Mouse (Mus musculus) left cerebral cortex, postnatal 25 days (tissue): ENCODE results near the gene Oasl1. TPM values are rescaled to one million over a fixed set of nuclear protein-coding genes. Genes with fewer than 3 reads are reported as not detected.

Experiments used
- DNase-seq, 2 experiments: peaks; one replicate each; pipeline ENCODE4 v3.0.0; 2022; ENCODE audit warnings: low spot score in 2 of 2, mixed read lengths in 1 of 2
- intact Hi-C: fragments of 180-260 bp; cut with DNase I; formaldehyde crosslinking; loops from one replicate; pipeline ENCODE4 v1.15.1; 2025
- total RNA-seq, 2 experiments: library from RNA; stranded (reverse); gene quantifications; 2 replicates each; pipeline ENCODE4 v1.2.3; 2021

Oasl1 gene
- total RNA-seq, 2 experiments from 2014 or later, result 0.50 TPM; not detected in 1

DNA sequence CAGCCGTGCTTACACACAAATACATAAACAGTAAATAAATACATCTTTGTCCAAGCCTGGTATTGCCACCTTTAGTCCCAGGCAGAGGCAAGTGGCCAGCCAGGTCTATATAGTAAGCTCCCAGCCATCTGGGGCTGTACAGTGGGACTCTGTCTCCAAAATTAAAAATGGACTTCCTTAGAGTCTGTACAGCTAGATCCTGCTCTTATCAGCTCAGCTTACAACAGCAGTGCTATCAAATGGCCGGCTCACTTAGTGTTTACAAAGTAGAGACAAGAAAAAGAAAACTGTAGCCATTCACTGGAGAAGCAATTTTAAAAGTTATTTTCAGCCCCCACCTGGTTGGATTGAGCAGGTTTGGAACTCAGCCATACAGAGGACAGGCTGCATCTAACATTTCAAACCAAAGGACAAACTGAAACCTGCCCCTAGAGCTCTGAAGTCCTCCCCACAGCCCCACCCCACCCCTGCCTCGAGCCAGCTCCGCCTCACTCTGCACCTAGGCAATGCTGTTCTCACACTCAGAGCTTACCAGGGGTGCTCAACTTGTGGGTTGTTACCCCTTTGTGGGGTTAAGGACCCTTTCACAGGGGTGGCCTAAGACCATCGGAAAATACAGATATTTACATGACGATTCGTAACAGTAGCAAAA is 41.4 kb downstream of the Oasl1 start:
- no peak for DNase-seq
- intact Hi-C loops, result no loop called here

DNA sequence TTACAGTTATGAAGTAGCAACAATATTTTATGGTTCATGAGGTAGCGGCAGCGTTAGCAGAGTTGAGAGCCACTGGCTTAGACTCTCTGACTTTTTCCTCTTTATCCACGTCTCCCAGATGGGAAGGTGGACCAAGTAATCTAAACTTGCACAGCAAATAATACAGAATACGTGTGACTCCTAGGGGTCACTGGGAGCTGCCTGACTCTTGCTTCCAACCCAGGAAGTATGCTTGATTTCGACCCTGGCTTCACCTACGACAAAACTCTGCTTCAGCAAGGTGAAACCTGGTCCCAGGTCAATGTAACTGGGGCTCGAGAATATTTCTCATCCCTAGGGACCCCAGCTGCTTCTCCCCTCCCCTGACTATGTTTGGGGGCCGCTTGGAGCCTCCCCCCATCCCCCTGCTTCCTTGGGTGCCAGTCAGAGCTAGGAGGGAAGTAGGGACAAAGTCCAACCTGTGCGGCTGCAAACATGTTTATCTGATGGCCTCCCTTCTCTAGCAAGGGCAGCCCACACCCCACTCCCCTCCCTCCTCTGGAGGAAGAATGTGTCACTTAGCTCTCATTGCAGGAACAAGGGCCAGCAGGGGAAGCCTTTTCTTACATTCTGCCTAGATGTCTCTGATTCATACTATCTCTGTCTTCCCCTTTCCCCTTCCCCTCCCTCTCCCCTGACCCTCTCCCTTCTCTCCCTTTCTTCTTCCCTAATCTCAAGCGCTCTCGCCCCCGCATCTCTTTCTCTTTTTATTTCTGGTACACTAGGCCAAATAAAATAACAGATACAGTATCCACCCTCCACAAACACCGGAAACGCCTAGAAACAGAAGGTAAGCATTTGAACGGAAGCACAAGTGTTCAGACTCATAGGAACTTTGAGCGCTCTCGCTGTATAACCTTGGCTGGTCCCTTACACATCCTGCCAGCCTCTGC is 42.2 kb downstream of the Oasl1 start:
- intact Hi-C loops, result no loop called here
- DNase-seq, result no peak

DNA sequence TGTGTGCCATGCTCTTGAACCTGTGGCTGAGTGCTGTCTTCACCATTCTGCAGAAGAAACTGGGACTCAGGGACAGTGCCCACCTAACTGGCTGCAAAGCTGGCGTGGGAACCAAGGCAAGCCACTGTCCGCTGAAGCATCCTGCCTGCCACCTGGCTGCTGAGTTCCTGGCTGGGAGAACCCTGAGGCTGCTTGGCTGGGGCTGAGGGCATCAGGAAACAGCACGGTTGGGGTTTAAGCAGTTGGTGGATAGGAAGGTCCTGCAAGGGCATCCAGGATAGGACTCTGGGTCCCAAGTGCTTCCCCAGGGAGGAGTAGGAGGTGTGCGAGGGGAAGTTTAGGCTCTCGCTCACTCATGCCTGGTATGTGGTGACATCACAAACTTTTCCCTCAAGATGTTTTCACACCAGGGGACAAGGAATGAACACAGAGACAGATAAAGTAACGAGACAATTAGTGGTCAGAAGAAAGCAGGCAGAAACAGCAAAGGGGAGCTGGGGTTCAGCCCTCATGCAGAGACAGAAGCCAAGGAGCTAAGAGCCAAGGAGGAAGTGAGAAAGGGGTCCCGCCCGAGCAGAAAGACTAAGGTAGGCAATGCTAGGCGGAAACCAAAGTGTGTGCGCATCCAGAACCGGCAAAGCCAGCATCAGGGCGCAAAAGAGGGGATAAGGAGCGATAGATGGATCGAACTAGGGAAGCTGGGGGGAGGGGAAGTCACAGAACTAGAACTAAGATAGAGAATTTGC is 44.7 kb downstream of the Oasl1 start:
- no peak for DNase-seq
- intact Hi-C loops, result no loop called here

DNA sequence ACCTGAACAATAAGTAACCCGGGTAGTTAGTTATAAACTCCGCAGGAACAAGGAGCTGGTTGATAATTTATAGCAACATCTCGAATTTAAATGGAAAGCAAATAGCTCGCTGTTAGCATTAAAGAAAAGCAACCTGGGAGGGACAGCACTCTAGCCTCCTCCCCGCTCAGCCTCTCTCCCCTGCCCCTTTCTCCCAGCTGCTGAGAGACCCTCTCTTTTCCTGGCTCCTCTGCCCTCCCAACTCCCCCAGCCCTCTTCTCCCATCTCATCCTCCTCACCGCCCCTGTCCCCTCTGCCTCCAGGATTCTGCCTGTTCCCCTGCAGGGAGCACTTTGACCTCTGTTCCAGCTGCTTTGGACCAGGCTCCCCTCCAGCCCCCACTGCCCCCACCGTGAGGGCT is 45.6 kb downstream of the Oasl1 start:
- no peak for DNase-seq
- intact Hi-C loops, result no loop called here

DNA sequence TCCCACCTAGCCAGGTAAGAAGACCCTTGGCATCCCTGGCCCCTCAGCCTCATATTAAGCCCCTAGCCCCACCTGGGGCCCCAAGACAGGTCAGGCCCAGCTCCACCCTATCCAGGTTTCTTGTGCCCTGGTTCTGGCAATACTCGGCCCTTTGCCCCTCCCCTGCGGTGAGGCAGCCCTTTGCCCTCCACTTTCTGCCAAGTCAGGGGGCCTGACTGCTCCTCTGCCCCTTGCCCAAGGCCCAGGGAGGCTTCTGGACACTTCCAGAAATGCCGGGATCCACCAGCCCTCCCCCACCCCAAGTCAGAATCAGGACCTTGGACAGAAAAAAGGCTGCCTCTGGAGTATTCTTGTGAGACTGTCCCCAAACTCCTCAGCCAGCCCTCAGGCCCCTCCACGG is 46.0 kb downstream of the Oasl1 start:
- DNase-seq, result no peak
- intact Hi-C loops, result no loop called here

DNA sequence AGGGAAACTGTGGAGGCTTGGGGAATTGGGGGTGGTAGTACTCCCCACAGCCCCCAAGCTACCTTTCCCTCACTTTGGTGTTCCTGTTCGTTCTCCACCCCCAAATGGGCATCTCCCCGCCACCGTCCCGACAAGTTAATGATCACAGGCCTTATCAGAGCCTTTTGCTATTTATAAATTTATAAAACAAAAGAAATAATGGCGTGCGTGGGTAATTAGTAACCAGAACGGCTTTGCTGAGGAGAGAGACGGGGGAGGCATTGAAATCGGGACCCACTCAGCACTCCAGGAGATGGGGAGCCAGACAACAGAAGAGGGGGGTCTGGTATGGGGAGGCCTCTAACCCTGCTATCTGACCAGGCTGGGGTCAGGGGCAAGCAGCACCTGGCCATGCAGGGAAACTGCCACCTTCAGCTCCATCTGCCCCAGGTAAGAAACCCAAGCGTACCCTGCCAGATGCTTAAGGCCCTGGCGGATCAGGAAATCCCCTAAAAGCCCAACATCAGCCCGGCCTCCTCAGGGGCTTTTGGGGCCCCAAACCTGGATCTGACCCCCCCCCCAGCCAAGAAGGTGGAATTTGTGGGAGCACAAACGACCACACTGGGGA is 46.7 kb downstream of the Oasl1 start:
- intact Hi-C loops, result no loop called here
- no peak for DNase-seq

DNA sequence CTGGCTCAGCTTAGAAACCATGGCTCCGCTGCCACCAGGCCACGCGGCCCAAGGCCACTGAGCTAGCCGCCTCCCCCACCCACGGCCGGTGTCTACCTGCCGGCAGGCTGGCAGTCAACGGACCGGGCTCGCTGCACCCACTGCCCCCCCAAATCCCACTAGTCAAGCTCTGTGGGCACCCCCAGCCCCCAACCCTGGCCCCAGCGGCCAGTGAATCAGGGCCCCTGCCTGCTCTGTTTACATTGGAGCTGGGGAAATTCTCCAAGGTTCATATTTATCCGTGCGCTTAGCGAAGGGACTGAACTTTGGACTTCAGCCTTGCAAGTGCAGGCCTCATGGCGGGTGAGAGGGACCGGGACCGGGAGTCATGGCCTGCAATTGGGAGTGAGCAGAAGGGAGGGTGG is 47.8 kb downstream of the Oasl1 start, which contains the start of gene Hnf1a:
Gene Hnf1a (minus strand): TSS at position 271 of the 404 bp plus-strand sequence.
- no peak for DNase-seq
- intact Hi-C loops, result no loop called here

DNA sequence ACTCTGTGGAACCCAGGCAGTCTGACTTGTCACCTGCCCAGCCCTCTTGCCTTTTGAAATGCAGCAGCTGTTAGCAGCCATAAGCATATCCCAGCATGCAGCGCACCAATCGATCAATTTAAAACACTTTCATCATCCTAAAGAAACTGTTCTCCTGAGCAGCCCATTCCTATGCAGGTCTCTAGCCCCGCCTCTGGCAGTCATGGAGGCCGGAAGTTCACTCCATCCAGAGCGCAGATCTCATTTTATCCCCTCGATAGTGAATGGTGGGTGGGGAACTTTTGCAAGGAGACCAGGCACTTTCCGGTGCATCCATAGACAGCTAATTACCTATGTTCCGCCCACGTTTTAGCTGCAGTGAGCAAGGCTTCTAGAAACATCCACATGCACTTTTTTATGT is 49.2 kb downstream of the Oasl1 start:
- intact Hi-C loops, result no loop called here

DNA sequence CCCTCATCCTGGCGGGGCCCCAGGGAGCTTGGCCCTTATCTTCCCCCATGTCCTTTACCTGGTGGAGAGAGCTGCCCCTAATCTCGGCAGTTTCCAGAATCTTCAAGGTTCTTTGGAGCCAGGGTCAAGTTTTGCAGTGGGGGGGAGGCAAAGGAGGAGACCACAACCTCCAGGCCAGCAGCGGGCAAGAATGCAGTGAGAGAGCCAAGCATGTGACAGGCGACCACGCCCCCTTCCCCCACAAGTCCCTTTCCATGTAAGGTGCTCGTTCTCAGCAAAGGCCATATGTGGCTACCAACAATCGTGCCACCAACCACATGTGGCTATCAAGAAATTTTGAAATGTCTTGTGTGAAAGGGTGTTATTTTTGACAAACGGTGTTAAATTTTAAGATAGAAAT is 50.1 kb downstream of the Oasl1 start:
- intact Hi-C loops, result no loop called here
- no peak for DNase-seq

More for the DNA sequence above, 49.2 kb downstream of the Oasl1 start:
- DNase-seq, result no peak

DNA sequence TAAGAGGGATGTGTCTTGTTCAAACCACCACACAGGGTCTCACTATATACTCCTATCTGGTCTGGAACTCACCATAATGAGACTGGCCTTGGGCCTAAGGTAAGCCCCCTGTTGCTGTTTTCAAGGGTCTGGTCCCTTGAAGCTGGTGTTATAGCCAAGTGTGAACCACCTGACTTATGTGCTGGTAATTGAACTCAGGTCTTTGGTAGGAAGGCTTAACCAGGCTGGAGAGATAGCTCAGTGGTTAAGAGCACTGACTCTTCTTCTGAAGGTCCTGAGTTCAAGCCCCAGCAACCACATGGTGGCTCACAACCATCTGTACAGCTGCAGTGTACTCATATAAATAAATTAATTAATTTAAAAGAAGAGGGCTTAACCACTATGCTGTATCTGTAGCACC is 53.9 kb downstream of the Oasl1 start:
- DNase-seq, result no peak
- intact Hi-C loops, result loop anchor here (5.0 kb wide), 1 partner anchor 180 kb away; the partner anchor contains the start of gene Mlec

DNA sequence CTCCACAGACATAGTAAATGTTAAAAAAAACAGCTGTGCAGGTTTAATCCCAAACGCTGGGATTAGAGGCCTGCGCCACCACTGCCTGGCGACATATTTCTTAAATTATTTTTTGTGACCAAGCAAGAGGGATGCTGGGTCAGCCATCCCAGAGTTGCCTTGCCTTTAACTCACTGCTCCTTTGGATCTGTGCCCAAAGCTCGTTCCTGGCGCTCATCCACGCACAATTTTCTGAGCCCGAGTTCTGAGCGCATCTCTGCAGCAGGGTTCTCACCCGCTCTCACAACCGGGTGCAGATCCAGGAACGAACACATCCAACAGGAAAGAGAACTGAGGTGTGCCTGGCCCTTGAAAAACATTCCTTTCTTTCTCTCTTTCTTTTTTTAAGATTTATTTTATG is 55.4 kb downstream of the Oasl1 start:
- intact Hi-C loops, result loop anchor here (2.0 to 5.0 kb wide), 3 partner anchors 128 to 258 kb away; partner anchors contain the start of gene Mlec

DNA sequence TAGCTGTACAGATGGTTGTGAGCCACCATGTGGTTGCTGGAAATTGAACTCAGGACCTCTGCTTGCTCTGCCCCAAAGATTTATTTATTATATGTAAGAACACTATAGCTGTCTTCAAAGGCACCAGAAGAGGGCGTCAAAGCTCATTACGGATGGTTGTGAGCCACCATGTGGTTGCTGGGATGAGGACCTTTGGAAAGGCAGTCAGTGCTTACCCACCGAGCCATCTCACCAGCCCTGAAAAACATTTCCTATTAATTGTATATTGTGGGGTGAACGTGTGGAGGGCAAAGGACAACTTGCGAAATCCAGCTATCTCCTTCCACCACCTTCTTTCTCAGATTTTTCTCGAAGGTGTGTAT is 55.8 kb downstream of the Oasl1 start:
- DNase-seq, result peak; percentile 5 to 23
- intact Hi-C loops, result loop anchor here (1.0 to 5.0 kb wide), 4 partner anchors 97 to 258 kb away; partner anchors contain the start of gene Mlec

More for the DNA sequence above, 55.4 kb downstream of the Oasl1 start:
- peak in 1 of 2 experiments; percentile 7 for DNase-seq

DNA sequence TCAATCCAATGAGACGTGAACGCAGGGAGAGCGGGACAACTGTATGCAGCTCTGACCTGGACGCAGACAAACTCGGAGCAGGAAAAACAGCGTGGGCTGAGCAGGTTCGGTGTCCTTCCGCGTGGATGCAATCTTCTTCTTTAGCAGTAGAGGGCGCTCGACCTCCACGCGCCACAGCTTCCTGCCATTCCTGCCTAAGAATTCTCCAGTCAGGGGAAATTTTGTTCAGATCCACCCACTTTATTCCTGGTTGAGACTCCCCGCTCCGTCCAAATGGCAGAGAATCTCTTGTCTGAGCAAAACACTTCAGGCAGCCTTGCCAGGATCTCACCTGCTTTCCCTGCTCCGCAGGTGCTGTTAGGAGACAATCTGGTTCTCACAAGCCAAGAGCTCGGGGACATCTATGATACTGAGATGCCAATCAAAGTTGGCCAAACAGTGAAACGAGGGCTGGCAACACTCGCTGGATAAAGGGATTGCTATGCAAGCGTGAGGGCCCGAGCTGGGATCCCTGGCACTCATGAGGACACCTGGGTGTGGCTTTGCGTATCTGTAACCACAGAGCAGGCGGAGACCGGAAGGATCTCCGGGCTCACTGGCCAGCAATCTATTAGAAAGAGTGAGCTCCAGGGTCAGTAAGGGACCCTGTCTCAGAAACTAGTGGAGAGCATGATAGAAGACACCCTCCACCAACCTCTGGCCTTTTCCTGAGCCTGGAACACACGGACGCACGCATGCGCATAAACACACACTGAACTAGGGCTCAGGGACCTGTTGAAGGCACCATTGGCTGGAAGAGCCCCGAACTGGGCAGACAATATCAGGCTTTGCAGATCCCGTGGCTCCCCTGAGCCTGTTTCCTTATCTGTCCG is 56.4 kb downstream of the Oasl1 start:
- intact Hi-C loops, result loop anchor here (1.0 to 5.0 kb wide), 4 partner anchors 97 to 257 kb away; partner anchors contain the start of gene Mlec
- DNase-seq, result peak; percentile 79 to 84

DNA sequence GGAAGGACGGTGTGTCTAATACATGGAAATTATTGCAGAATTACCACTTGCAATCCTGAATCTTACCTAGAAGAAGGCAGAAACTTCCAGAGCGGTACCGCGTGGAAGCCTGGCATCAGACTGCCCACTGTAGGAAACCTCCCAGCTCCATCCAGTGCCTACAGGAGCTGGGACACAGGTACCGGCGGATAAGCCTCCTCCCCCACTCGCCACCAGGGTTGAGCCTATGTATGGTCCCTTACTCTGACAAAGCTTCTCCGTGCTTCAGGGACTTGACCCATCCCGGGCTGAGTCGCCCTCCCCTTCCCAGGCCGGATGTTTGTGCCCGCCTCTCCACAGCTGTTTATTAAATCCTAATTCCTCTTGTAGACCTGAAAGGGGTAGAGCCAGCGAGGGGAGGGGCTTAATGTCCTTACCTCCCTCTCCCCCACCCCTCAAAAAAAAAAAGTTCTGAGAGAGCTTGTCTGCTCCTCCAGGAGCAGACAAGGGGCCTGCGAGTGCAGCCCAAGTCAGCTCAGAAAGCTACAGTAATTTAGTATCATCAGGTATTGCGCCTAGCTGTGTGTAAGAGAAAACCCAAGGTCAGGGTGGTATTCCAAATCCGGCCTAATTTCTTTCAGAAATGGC is 57.2 kb downstream of the Oasl1 start:
- DNase-seq, result no peak
- intact Hi-C loops, result no loop called here

DNA sequence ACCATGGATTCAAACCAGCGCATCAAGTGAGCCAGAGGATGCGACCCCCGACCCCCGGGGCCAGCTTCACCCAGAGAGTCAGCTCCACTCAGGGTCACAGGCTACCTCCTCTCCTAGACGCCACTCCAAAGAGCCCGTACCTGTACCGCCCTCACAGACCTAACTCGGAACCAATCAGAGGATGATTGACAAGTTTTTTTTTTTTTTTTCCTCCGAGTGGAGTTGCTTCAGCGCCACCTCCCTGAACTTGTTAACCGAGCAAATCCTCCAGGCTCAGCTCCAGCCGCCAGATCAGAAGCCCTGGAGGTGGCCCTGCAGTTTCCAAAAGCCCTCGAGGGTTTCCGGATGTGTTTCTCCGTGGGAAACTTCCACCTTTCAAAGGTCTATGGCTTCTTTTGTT is 59.0 kb downstream of the Oasl1 start:
- no peak for DNase-seq
- intact Hi-C loops, result no loop called here

DNA sequence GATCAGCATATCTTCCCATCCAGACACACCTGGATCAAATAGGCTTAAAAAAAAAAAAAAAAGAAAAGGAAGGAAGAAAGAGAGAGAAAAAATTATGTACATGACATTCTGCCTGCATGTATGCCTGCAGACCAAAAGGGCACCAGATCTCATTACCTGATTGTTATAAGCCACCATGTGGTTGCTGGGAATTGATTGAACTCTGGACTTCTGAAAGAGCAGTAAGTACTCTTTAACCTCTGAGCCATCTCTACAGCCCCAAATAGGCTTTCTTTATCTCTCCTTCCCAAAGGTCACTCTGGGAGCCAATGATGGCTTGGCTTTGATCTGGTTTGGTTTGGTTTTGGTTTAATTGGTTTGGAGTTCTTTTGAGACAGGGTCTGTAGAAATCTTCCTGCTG is 62.0 kb downstream of the Oasl1 start:
- DNase-seq, result no peak
- intact Hi-C loops, result no loop called here
